ENCODE assay signal across 25 mouse cellular contexts in genomic region chr7:46501458-46501857, GRCm38 (mm10).
"Had no signal": no experiment of that assay in that cellular context is flagged by ENCODE, and none has a peak within 500 bp of the region (broad histone marks: within the 10 kb centered on the region; RNA-seq: fewer than 3 reads in every experiment).

No protein-coding gene starts in this region.

- DNase-seq: gastrocnemius, adult 2 months; gastrocnemius, postnatal 10 days; gastrocnemius, postnatal 25 days; heart, adult 18-20 months; heart, postnatal 14 days; heart, postnatal 36 days; kidney, adult 18-20 months; kidney, adult 8-10 months; kidney, postnatal 10 days; kidney, postnatal 25 days; kidney, postnatal 4 days; layer of hippocampus, postnatal 36 days; left cerebral cortex, postnatal 4 days had no signal

- H3K4me1 ChIP-seq: heart, embryonic 13.5 days; heart, embryonic 15.5 days; hindbrain, embryonic 15.5 days; intestine, embryonic 15.5 days; limb, embryonic 13.5 days; limb, embryonic 15.5 days; liver, embryonic 12.5 days had no signal

- H3K36me3 ChIP-seq: heart, embryonic 13.5 days; heart, embryonic 15.5 days; hindbrain, embryonic 15.5 days; intestine, embryonic 15.5 days; limb, embryonic 15.5 days; liver, embryonic 12.5 days had no signal

- H3K27me3 ChIP-seq: heart, embryonic 13.5 days; heart, embryonic 15.5 days; hindbrain, embryonic 15.5 days; intestine, embryonic 15.5 days; limb, embryonic 13.5 days; limb, embryonic 15.5 days; liver, embryonic 12.5 days had no signal

- ATAC-seq: hindbrain, postnatal 0 days; intestine, embryonic 15.5 days; intestine, postnatal 0 days; liver, embryonic 12.5 days had no signal

- H3K27ac ChIP-seq: gastrocnemius, adult 2 months; heart, embryonic 13.5 days; heart, embryonic 15.5 days; hindbrain, embryonic 13.5 days; hindbrain, embryonic 15.5 days; hindbrain, postnatal 0 days; intestine, embryonic 15.5 days; layer of hippocampus, adult 2 months; limb, embryonic 13.5 days; limb, embryonic 15.5 days; liver, embryonic 12.5 days; liver, embryonic 14.5 days had no signal

- H3K9ac ChIP-seq: heart, embryonic 13.5 days; heart, embryonic 15.5 days; hindbrain, embryonic 13.5 days; hindbrain, embryonic 15.5 days; intestine, embryonic 15.5 days; limb, embryonic 13.5 days; limb, embryonic 15.5 days; liver, embryonic 12.5 days; liver, embryonic 14.5 days had no signal

- H3K9me3 ChIP-seq: heart, embryonic 13.5 days; heart, embryonic 15.5 days; hindbrain, embryonic 13.5 days; hindbrain, embryonic 15.5 days; intestine, embryonic 15.5 days; limb, embryonic 13.5 days; limb, embryonic 15.5 days; liver, embryonic 12.5 days had no signal

- H3K4me3 ChIP-seq: gastrocnemius, adult 2 months; heart, embryonic 13.5 days; heart, embryonic 15.5 days; hindbrain, embryonic 13.5 days; hindbrain, embryonic 15.5 days; intestine, embryonic 15.5 days; layer of hippocampus, adult 2 months; limb, embryonic 13.5 days; limb, embryonic 15.5 days; liver, embryonic 12.5 days had no signal
